Mouse (Mus musculus) G1E (cell line): ENCODE results near the gene Pcx.

Experiments
- CTCF ChIP-seq: IDR thresholded peaks from 2 replicates; pipeline ENCODE4 v1.5.1; 2012; ENCODE audit warnings: low read depth, low read length, inconsistent platforms, mixed read lengths
- GATA1 ChIP-seq: IDR thresholded peaks from 2 replicates; pipeline ENCODE4 v1.6.1; 2012; ENCODE audit warnings: borderline replicate concordance, low read length, inconsistent platforms, mixed read lengths

DNA sequence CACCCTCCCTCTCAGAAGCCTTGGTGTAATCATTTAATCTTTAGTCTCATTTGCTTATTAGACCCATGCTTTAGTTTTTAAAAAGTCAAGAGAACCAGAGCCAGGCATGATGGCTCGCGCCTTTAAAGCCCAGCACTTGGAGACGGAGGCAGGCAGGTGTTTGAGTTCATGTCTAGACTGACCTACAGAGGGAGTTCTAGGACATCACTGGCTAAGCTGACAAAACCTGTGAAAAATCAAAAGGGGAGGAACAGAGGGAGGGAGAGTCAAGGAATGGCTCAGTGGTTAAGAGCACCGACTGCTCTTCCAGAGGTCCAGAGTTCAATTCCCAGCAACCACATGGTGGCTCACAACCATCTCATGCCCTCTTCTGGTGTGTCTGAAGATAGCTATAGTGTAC is 125.7 kb downstream of the Pcx start:
- TF ChIP-seq CTCF (no peak), GATA1 (no peak)
